Mouse (Mus musculus): ENCODE data around the gene Ngdn. TPM values are rescaled to one million over a fixed set of nuclear protein-coding genes. Genes with fewer than 3 reads are reported as not detected.

The Ngdn gene
- total and polyA plus RNA-seq, 3 experiments = 2.9 to 36.0 (median 36.0) TPM

Small RNAs within 50 kb of the gene (microRNA-seq; reads per million reads assigned to microRNA genes)
- 146 to 257 reads per million in 2 experiments for gene Mir208b

Other genes with a start within 250 kb of the Ngdn start
- 10 to 100 TPM; 24.7 to 74.6 TPM for gene Slc7a8, start 233.5 kb upstream of the Ngdn start, total RNA-seq (2021)
- gene Slc7a8, start 233.5 kb upstream of the Ngdn start, polyA plus RNA-seq (2012; rRNA removed) = 31.9 and 52.9 TPM in 2 replicates
- gene Rnf212b, start 201.3 kb upstream of the Ngdn start, total RNA-seq (2021) = 1 to 10 TPM in 1 of 2 experiments, under 1 TPM in 1; 0.35 to 1.5 TPM
- gene Rnf212b, start 201.3 kb upstream of the Ngdn start, polyA plus RNA-seq (2012; rRNA removed) = 0.22 and 0.24 TPM in 2 replicates
- gene Homez, start 144.5 kb upstream of the Ngdn start, total RNA-seq (2021) = 10 to 100 TPM; 12.1 to 18.8 TPM
- 3.5 and 4.1 TPM in 2 replicates for gene Homez, start 144.5 kb upstream of the Ngdn start, polyA plus RNA-seq (2012; rRNA removed)
- 10 to 100 TPM; 13.0 to 19.6 TPM for gene Ppp1r3e, start 137.9 kb upstream of the Ngdn start, total RNA-seq (2021)
- gene Ppp1r3e, start 137.9 kb upstream of the Ngdn start, polyA plus RNA-seq (2012; rRNA removed) = 41.8 and 45.9 TPM in 2 replicates
- gene Bcl2l2, start 132.1 kb upstream of the Ngdn start, total RNA-seq (2021) = 10 to 100 TPM; 42.6 to 57.7 TPM
- gene Bcl2l2, start 132.1 kb upstream of the Ngdn start, polyA plus RNA-seq (2012; rRNA removed) = 43.3 and 45.1 TPM in 2 replicates
- 1 to 10 TPM in 1 of 2 experiments, not detected in 1; 7.1 TPM for gene Gm20521, start 132.0 kb upstream of the Ngdn start, total RNA-seq (2021)
- gene Gm20521, start 132.0 kb upstream of the Ngdn start, polyA plus RNA-seq (2012; rRNA removed) = 37.6 and 42.4 TPM in 2 replicates
- 100 to 1,000 TPM; 167 to 196 TPM for gene Pabpn1, start 123.0 kb upstream of the Ngdn start, total RNA-seq (2021)
- gene Pabpn1, start 123.0 kb upstream of the Ngdn start, polyA plus RNA-seq (2012; rRNA removed) = 69.3 and 80.4 TPM in 2 replicates
- 10 to 100 TPM; 24.9 to 45.1 TPM for gene Slc22a17, start 102.3 kb upstream of the Ngdn start, total RNA-seq (2021)
- gene Slc22a17, start 102.3 kb upstream of the Ngdn start, polyA plus RNA-seq (2012; rRNA removed) = 191 and 246 TPM in 2 replicates
- 1 to 10 TPM; 1.9 to 4.9 TPM for gene Efs, start 89.3 kb upstream of the Ngdn start, total RNA-seq (2021)
- gene Efs, start 89.3 kb upstream of the Ngdn start, polyA plus RNA-seq (2012; rRNA removed) = 7.7 and 11.4 TPM in 2 replicates
- gene Il25, start 82.8 kb upstream of the Ngdn start, total RNA-seq (2021) = not detected
- gene Il25, start 82.8 kb upstream of the Ngdn start, polyA plus RNA-seq (2012; rRNA removed) = 0.12 and 0.17 TPM in 2 replicates
- gene Cmtm5, start 79.2 kb upstream of the Ngdn start, total RNA-seq (2021) = under 1 TPM in 1 of 2 experiments, not detected in 1; 0.78 TPM
- gene Cmtm5, start 79.2 kb upstream of the Ngdn start, polyA plus RNA-seq (2012; rRNA removed) = 1.9 and 2.9 TPM in 2 replicates
- gene Myh6, start 48.5 kb upstream of the Ngdn start, total RNA-seq (2021) = not detected
- gene Myh6, start 48.5 kb upstream of the Ngdn start, polyA plus RNA-seq (2012; rRNA removed) = not detected in 2 replicates
- gene Gm17428, start 38.5 kb upstream of the Ngdn start, total RNA-seq (2021) = not detected
- gene Gm17428, start 38.5 kb upstream of the Ngdn start, polyA plus RNA-seq (2012; rRNA removed) = not detected in 2 replicates
- gene Myh7, start 20.8 kb upstream of the Ngdn start, total RNA-seq (2021) = not detected
- gene Myh7, start 20.8 kb upstream of the Ngdn start, polyA plus RNA-seq (2012; rRNA removed) = not detected in 2 replicates
- 1 to 10 TPM; 6.3 to 7.3 TPM for gene Zfhx2, start 76.9 kb downstream of the Ngdn start, total RNA-seq (2021)
- gene Zfhx2, start 76.9 kb downstream of the Ngdn start, polyA plus RNA-seq (2012; rRNA removed) = 3.0 and 4.2 TPM in 2 replicates
- 10 to 100 TPM; 11.6 to 21.6 TPM for gene Thtpa, start 79.3 kb downstream of the Ngdn start, total RNA-seq (2021)
- 6.0 and 6.7 TPM in 2 replicates for gene Thtpa, start 79.3 kb downstream of the Ngdn start, polyA plus RNA-seq (2012; rRNA removed)
- 10 to 100 TPM; 21.9 to 24.8 TPM for gene Ap1g2, start 91.1 kb downstream of the Ngdn start, total RNA-seq (2021)
- 27.3 and 30.3 TPM in 2 replicates for gene Ap1g2, start 91.1 kb downstream of the Ngdn start, polyA plus RNA-seq (2012; rRNA removed)
- 1 to 10 TPM; 2.5 to 3.0 TPM for gene Jph4, start 101.5 kb downstream of the Ngdn start, total RNA-seq (2021)
- gene Jph4, start 101.5 kb downstream of the Ngdn start, polyA plus RNA-seq (2012; rRNA removed) = 4.0 and 6.8 TPM in 2 replicates
- gene Dhrs2, start 206.6 kb downstream of the Ngdn start, total RNA-seq (2021) = not detected
- gene Dhrs2, start 206.6 kb downstream of the Ngdn start, polyA plus RNA-seq (2012; rRNA removed) = not detected in 2 replicates